Mouse (Mus musculus) gastrocnemius, postnatal 25 days (tissue): ENCODE data around the gene Zc3hav1. TPM values are rescaled to one million over a fixed set of nuclear protein-coding genes. Genes with fewer than 3 reads are reported as not detected.

Source experiments
- DNase-seq: peaks from one replicate; pipeline ENCODE4 v3.0.0; 2022
- total RNA-seq, 2 experiments: library from RNA; stranded (reverse); gene quantifications; 1 replicate in 1 of 2; 2 replicates in 1 of 2; pipeline ENCODE4 v1.2.3; 2021

Gene Zc3hav1
- total RNA-seq, 2 experiments from 2014 or later = 5.1 to 6.9 TPM

DNA sequence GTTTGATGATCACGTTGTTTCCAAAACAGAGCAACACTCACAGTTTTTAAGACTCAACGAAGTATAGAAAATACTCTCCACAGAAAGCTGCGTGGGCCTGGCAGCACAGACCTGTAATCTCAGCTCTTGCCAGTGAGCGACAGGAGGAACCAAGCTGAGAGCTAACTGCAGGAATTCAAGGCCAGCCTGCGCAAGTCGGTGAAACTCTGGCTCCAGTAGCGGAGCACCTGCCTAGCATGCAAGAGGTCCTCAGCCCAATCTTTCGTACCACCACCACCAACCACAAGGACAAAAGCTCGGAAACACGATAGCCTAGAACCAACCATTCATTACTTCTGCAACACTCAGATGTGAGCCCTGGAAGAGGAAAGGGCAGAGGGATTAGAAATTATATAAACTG, 2.0 kb downstream of the Zc3hav1 start:
- DNase-seq = no peak

GRCm38 (mm10) chr6:38351930-38352329, 2.5 kb downstream of the Zc3hav1 start:
- DNase-seq = no peak

GRCm38 (mm10) chr6:38349806-38350205, 4.6 kb downstream of the Zc3hav1 start:
- DNase-seq = no peak

DNA sequence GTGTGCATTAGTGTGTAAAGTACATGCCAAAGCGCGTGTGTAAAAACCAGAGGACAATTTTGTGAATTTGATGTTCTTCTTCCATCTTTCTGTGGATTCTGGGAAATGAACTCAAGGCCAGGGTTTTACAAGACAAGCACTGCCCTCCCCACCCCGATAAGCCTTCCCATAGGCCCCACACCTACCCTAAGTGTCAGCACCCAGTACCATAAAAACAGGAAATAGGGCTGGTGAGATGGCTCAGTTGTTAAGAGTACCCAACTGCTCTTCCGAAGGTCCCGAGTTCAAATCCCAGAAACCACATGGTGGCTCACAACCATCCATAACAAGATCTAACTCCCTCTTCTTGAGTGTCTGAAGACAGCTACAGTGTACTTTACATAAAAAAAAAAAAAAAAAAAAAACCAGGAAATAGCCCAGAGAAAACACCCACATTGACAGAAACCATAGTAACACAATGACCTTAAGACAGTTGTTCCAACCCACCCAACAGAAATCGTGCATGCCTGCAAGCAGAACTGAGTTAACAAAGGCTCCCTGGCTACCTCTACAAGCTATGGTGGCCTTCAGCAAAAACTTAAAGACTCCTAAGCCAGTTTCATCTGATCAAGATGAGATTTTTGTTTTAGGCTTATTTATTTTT, 5.5 kb downstream of the Zc3hav1 start:
- DNase-seq = no peak

DNA sequence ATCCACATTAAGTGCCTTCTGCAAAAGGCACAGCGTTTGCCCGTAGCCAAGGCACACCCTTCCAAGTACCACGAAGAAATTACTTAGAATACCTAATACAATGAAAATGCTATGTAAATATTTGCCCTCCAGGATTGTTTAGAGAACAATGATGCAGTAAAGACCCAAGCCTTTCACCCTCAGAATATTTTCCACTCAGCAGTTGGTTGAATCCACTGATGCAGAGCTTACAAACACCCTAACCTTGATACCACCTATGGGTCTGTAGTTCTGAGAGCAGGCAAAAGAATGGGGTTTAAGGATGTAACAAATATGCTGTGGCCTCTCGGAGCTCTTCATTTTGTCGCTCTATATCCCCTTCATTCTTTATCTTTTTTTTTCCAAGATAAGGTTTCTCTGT, 6.5 kb downstream of the Zc3hav1 start:
- no peak for DNase-seq

- DNase-seq = peak; percentile 46
Observed at GRCm38 (mm10) chr6:38345796-38346195, 8.6 kb downstream of the Zc3hav1 start.

GRCm38 (mm10) chr6:38344006-38344670, 10.3 kb downstream of the Zc3hav1 start:
- no peak for DNase-seq

- no peak for DNase-seq
Observed at GRCm38 (mm10) chr6:38343581-38343980, 10.8 kb downstream of the Zc3hav1 start.

DNA sequence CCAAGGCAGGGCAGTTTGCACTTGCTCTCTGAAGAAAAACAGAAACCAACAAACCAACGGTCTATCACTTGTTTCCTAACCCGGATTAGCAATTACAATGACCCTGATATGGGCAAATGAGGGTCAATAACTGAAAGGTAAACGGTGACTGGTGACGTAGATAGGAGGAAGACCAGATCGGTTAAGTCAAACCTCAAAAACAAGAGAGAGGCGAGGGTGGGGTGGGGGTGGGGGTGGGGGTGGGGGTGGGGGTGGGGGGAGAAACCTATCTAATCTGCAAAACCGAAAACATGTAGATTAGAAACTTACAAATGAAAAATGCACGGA, 11.8 kb downstream of the Zc3hav1 start:
- DNase-seq = no peak

DNA sequence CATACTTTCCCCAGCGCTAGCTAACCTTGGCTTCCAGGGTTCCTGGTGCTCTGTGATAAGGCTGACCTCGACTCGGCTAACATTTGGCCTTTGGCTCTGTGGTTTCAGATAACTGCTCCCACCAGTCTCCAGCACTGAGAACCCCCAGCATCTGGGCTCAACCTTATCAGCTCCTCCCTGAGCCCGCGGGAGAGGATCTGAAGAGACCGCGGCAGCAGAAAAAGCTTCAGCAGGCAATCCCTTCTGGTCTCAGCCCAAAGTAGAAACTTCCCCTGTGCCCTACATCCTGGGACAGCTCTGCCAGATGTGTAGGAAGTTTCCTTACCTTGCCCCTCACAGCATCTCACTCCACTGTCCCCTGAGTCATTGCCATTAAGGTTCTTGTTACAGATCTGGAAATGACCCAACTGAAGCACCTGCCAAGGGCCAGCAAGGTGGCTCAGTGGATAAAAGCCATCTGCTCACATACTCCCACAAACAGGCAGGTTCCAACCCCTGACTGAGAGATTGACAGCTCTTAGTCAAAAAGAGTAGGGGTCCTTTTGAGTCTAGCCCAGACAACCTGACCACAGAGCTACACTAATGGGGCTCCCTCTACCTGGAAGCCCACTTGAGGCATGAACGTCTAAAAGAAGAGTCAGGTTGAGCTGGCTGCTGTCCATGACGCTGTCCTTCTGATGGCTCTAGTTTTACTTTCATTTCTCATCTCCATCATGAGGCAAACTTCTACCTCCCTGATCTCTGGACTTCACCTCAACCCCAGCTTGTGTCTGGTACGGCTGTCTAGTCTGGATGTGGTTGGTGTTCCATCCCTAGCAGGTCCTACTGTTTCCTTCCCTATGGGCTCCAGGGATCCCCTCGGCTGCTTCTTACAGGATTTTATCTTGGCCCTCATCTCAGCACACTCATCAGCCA, 12.4 kb downstream of the Zc3hav1 start:
- no peak for DNase-seq

- DNase-seq = no peak
Observed at GRCm38 (mm10) chr6:38339078-38339477, 15.3 kb downstream of the Zc3hav1 start.

- peak; percentile 15 for DNase-seq
Observed at GRCm38 (mm10) chr6:38337951-38338350, 16.5 kb downstream of the Zc3hav1 start.

DNA sequence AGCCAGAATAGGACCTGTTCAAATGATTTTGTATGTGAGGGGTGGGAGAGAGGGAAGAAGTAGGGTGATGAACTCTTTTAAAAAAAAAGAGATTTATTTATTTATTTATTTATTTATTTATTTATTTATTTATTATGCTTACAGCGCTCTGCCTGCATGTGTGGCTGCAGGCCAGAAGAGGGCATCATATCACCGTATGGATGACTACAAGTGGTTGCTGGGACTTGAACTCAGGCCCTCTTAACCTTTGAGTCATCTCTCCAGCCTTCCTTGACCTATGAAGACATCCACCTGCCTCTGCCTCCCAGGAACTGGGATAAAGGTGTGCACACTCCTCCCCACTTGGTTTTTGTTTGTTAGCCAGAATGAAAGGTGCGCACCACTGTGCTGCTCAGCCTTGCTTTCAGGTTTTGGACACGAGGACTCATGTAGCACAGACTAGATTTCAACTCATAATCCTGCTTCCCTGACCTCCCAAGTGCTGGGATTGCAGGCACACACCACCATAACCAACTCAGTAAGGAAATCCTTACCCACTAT, 17.2 kb downstream of the Zc3hav1 start:
- DNase-seq = no peak

GRCm38 (mm10) chr6:38335264-38335663, 19.1 kb downstream of the Zc3hav1 start:
- DNase-seq = no peak

- DNase-seq = no peak
Observed at GRCm38 (mm10) chr6:38326596-38326995, 27.8 kb downstream of the Zc3hav1 start.

DNA sequence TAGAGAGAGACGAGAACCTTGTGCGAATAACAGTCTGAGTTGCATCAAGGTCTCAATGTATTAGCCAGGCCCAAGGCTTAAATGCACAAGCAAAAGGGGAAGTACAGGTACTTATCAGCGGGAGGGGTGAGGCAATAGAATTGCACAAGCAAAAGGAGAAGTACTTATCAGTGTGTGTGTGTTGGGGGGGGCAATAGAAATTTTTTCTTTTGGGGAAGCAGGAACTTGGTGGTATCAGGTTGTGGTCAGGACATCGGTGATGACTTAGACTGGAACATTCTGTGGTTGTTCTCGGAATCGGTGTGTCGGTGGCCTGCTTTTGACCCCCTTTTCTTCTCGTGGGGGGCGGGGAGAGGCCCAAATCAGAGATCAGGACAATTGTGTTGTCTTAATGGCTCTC, 33.8 kb downstream of the Zc3hav1 start:
- no peak for DNase-seq

- DNase-seq = no peak
Observed at GRCm38 (mm10) chr6:38316050-38316449, 38.4 kb downstream of the Zc3hav1 start.

DNA sequence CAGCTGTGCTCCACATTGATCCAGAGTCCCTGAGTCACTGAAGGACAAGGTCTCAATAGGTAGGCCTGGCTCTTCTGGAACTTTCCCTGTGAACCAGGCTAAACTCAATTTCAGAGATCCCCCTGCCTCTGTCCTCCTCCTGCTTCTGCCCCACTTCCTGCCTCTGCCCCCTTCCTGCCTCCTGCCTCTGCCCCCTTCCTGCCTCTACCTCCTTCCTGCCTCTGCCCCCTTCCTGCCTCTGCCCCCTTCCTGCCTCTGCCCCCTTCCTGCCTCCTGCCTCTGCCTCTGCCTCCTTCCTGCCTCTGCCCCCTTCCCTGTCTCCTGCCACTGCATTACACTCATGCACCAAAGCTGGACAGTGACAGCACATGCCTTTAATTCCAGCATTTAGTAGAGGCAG, 44.7 kb downstream of the Zc3hav1 start:
- DNase-seq = no peak

- no peak for DNase-seq
Observed at GRCm38 (mm10) chr6:38304981-38305380, 49.4 kb downstream of the Zc3hav1 start.

DNA sequence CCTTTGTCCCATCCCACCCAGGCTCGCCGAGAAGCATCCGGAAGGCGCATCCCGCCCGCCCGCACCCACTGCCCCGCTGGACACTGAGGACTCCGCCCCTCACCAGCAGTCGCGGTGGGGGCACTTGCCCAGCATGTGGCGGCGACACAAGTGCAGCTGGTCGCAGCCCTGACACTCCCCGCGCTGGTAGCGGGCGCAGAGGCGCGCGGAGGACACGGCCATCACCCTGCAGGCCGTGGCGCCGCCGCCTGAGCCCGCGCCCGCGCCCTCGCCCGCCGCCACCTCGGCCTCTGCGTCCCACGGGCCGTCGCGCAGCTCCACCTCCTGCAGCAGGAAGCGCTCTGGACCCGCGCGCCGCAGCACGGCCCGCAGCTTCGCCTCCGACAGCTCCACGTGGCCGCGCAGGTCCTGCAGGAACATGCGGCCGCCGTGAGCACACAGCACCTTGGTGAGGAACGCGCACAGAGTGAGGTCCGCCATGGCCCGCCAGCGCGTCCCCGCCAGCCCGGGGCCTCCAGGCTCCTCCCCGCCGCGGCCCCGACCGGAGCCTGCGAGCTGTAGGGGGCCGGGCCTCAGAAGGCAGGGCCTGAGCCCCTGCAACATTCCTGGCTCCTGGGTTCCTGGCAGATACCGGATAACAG, 55.5 kb downstream of the Zc3hav1 start, which contains the start of gene Zc3hav1l:
Gene Zc3hav1l, minus strand, starts transcription at position 499 of the 641 bp plus-strand sequence.
- peak; percentile 67 for DNase-seq

DNA sequence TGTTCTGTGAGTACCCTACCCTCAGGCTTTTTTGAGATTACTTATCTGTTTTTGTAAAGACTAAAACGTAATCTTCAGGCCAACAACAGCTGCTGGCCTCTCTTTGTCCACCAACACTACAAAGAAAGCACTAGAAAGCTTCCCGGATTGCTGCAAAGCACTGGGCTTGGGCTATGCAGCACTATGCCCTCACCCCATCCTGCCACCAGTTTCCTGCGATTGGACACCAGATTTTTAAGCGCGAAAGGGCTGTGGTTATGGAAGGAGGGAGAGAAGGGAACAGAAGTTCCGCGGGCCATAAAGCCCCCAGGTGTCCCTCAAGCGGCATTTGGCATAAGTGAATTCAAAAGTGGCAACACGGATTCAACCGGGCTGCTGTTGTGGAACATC, 56.2 kb downstream of the Zc3hav1 start:
- DNase-seq = no peak

GRCm38 (mm10) chr6:38297580-38298245, 56.7 kb downstream of the Zc3hav1 start:
- no peak for DNase-seq
